Mouse (Mus musculus): ENCODE results near the gene Hnf4a. TPM values are rescaled to one million over a fixed set of nuclear protein-coding genes. Genes with fewer than 3 reads are reported as not detected.
A peak's percentile ranks its signal among the peaks of the same experiment; 100 is the strongest.

The Hnf4a gene
- polyA plus RNA-seq, 1 experiment = not detected

DNA sequence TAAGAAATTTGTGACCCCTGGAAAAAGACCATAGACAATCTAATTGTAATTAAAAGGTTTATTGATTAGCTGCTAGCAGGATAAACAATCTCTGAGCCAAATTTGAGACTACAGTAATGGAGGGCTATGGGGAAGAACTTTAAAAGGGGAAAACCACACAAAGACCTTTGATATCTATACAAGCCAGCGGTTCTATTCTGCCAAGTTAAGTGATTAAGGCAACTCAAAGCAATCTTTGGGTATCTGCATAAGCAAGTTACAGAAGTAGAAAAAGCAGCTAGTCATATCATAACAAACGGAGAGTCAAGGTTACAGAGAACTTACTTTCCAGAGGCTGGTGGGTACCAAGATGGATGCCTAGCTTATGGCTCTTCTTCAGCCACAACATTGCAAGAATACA lies 20.9 kb downstream of the Hnf4a start:
- Histone ChIP-seq H3K27me3 (ENCODE audit: control insufficient read depth, insufficient read depth, low read length, poor library complexity, severe bottlenecking) (no peaks in the 10 kb centered on the region), H3K4me1 (ENCODE audit: control insufficient read depth, insufficient read depth, low read length) (no peaks in the 10 kb centered on the region), H3K9ac (ENCODE audit: low read depth, poor library complexity, severe bottlenecking) (no peak overlapping the region), H3K36me3 (ENCODE audit: control insufficient read depth, insufficient read depth, low read length, poor library complexity, severe bottlenecking) (no peaks in the 10 kb centered on the region), H3K27ac (ENCODE audit: insufficient read depth, low read length) (no peak overlapping the region), H3K9me3 (replicated peaks; ENCODE audit: control insufficient read depth, insufficient read depth, low read length, poor library complexity, severe bottlenecking) (no peaks in the 10 kb centered on the region), H3K4me3 (ENCODE audit: low read depth, low read length) (no peak overlapping the region)
- TF ChIP-seq CTCF (IDR thresholded peaks at IDR 0.05; ENCODE audit: low read depth, low read length) (no peak), EP300 (IDR thresholded peaks at IDR 0.05; ENCODE audit: insufficient read depth, low read depth, low read length) (no peak), POLR2A (IDR thresholded peaks at IDR 0.05; ENCODE audit: insufficient read depth, low read length) (no peak)

DNA sequence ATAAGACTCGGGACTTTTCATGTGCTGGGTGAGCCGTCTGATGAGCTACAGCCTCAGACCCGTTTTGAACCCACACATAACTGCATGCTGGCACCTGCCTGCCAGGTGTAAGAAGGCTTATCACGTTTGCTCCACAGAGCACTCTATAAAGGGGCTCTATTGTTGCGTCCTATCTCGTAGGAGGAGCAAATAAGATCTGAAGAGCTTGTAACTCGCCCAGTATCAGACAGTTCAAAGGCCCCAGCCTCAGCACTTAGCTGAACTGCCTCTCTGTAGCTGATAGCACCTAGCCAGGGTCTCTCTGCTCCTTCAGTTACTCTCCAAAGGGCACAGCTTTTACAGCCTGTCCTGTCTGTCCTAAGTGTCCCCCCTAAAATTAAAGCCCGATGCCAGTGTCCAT lies 23.8 kb downstream of the Hnf4a start:
- Histone ChIP-seq H3K9ac (ENCODE audit: low read depth, poor library complexity, severe bottlenecking) (no peak overlapping the region), H3K9me3 (replicated peaks; ENCODE audit: control insufficient read depth, insufficient read depth, low read length, poor library complexity, severe bottlenecking) (no peaks in the 10 kb centered on the region), H3K36me3 (ENCODE audit: control insufficient read depth, insufficient read depth, low read length, poor library complexity, severe bottlenecking) (no peaks in the 10 kb centered on the region), H3K4me3 (ENCODE audit: low read depth, low read length) (no peak overlapping the region), H3K27ac (ENCODE audit: insufficient read depth, low read length) (no peak overlapping the region), H3K4me1 (ENCODE audit: control insufficient read depth, insufficient read depth, low read length) (no peaks in the 10 kb centered on the region), H3K27me3 (ENCODE audit: control insufficient read depth, insufficient read depth, low read length, poor library complexity, severe bottlenecking) (no peaks in the 10 kb centered on the region)
- no peak for TF ChIP-seq EP300 (IDR thresholded peaks at IDR 0.05; ENCODE audit: insufficient read depth, low read depth, low read length)
- no peak for TF ChIP-seq CTCF (IDR thresholded peaks at IDR 0.05; ENCODE audit: low read depth, low read length)
- TF ChIP-seq POLR2A (IDR thresholded peaks at IDR 0.05; ENCODE audit: insufficient read depth, low read length) = no peak

DNA sequence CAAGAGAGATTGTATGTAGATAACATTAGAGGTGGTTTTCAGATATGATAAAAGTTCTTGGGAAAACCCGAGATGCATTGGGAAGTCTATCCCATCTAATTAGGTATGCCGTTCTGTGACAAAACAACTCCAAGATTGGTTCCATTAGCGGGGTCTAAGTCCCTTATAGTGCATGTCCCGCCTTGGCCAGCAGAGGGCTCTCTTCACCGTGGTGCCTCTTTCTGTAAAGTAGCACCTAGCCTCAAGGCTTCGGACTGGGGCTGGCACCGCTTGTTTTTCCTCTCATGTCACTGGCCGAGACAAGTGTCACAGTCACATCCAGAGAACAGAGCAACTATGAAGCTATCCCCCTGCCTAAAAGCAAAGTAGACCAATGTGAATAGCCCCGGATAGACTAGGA lies 25.3 kb downstream of the Hnf4a start:
- no peaks in the 10 kb centered on the region for H3K27me3 ChIP-seq (ENCODE audit: control insufficient read depth, insufficient read depth, low read length, poor library complexity, severe bottlenecking)
- no peaks in the 10 kb centered on the region for H3K9me3 ChIP-seq (replicated peaks; ENCODE audit: control insufficient read depth, insufficient read depth, low read length, poor library complexity, severe bottlenecking)
- TF ChIP-seq EP300 (IDR thresholded peaks at IDR 0.05; ENCODE audit: insufficient read depth, low read depth, low read length) = no peak
- TF ChIP-seq CTCF (IDR thresholded peaks at IDR 0.05; ENCODE audit: low read depth, low read length) = peak; percentile 92
- H3K9ac ChIP-seq (ENCODE audit: low read depth, poor library complexity, severe bottlenecking) = no peak overlapping the region
- H3K4me1 ChIP-seq (ENCODE audit: control insufficient read depth, insufficient read depth, low read length) = no peaks in the 10 kb centered on the region
- no peaks in the 10 kb centered on the region for H3K36me3 ChIP-seq (ENCODE audit: control insufficient read depth, insufficient read depth, low read length, poor library complexity, severe bottlenecking)
- no peak overlapping the region for H3K27ac ChIP-seq (ENCODE audit: insufficient read depth, low read length)
- H3K4me3 ChIP-seq (ENCODE audit: low read depth, low read length) = no peak overlapping the region

DNA sequence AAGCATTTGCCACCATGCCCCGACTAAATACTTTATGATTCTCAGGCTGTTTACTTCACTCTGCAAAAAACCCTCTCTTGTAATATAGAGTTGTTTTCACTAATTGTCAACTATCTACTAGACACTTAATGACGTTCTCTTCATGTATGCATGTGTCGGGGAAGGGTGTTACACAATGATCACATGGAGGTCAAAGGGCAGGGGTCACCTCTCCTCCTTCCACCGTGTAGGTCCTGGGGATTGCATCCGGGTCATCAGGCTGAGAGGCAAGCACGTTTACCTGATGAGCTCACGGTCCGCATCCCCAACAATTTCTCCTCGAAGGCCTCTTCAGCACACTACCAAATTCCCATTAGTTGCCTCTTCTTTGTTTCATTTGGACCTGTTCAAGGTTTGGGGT lies 26.6 kb downstream of the Hnf4a start:
- no peak overlapping the region for H3K4me3 ChIP-seq (ENCODE audit: low read depth, low read length)

DNA sequence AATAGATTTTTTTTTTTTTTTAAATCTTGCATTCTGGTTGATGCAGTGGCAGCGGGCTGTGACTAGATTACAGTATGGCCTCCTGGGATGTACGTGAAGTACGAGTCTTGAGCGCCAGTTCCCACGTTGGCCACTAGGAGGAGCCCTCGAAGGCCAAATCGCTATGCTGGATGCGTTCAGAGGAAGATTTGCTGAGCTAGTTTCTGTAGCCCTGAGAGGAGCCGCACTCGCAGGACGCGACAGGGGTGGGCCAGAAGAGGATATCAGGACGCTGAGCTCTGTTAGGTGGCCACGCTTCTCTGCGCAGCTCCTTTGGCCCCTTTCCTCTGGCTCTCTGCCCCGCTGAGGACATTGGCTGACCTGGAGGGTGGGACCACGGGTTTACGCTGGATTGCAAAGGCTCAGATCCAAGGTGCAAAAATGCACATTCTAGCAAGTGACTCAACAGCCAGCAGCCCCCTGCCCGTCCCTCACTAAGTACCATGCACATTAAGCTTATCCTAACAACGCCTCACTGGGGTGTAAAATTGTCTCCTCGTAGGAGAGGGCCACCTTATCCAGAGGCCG lies 28.4 kb downstream of the Hnf4a start:
- Histone ChIP-seq H3K9me3 (replicated peaks; ENCODE audit: control insufficient read depth, insufficient read depth, low read length, poor library complexity, severe bottlenecking) (no peaks in the 10 kb centered on the region), H3K27me3 (ENCODE audit: control insufficient read depth, insufficient read depth, low read length, poor library complexity, severe bottlenecking) (no peaks in the 10 kb centered on the region), H3K9ac (ENCODE audit: low read depth, poor library complexity, severe bottlenecking) (no peak overlapping the region), H3K27ac (ENCODE audit: insufficient read depth, low read length) (no peak overlapping the region), H3K4me1 (ENCODE audit: control insufficient read depth, insufficient read depth, low read length) (no peaks in the 10 kb centered on the region), H3K4me3 (ENCODE audit: low read depth, low read length) (peak overlapping the region; percentile 50), H3K36me3 (ENCODE audit: control insufficient read depth, insufficient read depth, low read length, poor library complexity, severe bottlenecking) (no peaks in the 10 kb centered on the region)
- peak; percentile 96 for TF ChIP-seq CTCF (IDR thresholded peaks at IDR 0.05; ENCODE audit: low read depth, low read length)
- no peak for TF ChIP-seq POLR2A (IDR thresholded peaks at IDR 0.05; ENCODE audit: insufficient read depth, low read length)
- TF ChIP-seq EP300 (IDR thresholded peaks at IDR 0.05; ENCODE audit: insufficient read depth, low read depth, low read length) = no peak

More for the DNA sequence above, 26.6 kb downstream of the Hnf4a start:
- Histone ChIP-seq H3K4me1 (ENCODE audit: control insufficient read depth, insufficient read depth, low read length) (no peaks in the 10 kb centered on the region), H3K27me3 (ENCODE audit: control insufficient read depth, insufficient read depth, low read length, poor library complexity, severe bottlenecking) (no peaks in the 10 kb centered on the region), H3K9me3 (replicated peaks; ENCODE audit: control insufficient read depth, insufficient read depth, low read length, poor library complexity, severe bottlenecking) (no peaks in the 10 kb centered on the region), H3K27ac (ENCODE audit: insufficient read depth, low read length) (no peak overlapping the region), H3K9ac (ENCODE audit: low read depth, poor library complexity, severe bottlenecking) (no peak overlapping the region), H3K36me3 (ENCODE audit: control insufficient read depth, insufficient read depth, low read length, poor library complexity, severe bottlenecking) (no peaks in the 10 kb centered on the region)
- no peak for TF ChIP-seq POLR2A (IDR thresholded peaks at IDR 0.05; ENCODE audit: insufficient read depth, low read length)
- TF ChIP-seq CTCF (IDR thresholded peaks at IDR 0.05; ENCODE audit: low read depth, low read length) = no peak
- TF ChIP-seq EP300 (IDR thresholded peaks at IDR 0.05; ENCODE audit: insufficient read depth, low read depth, low read length) = no peak

DNA sequence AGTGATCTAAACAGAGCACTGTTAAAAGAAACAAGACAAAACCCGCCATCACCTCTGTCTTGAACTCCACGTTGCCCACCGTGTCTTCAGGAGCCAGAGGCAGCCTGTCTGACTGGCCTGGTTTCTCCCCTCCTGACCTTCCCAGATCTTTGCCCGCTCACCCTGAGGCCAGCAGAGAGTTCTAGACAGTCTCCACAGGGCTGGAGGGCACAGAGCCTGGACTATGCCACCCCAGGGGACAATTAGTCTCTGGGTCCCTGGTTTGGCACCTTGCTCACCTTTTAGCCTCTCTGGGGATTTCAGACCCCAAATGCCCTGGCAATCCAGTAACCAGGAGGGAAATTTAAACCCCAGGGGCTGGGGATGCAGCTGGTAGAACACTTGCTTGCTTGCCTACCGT lies 30.8 kb downstream of the Hnf4a start:
- H3K36me3 ChIP-seq (ENCODE audit: control insufficient read depth, insufficient read depth, low read length, poor library complexity, severe bottlenecking) = no peaks in the 10 kb centered on the region
- H3K4me3 ChIP-seq (ENCODE audit: low read depth, low read length) = no peak overlapping the region
- H3K9me3 ChIP-seq (replicated peaks; ENCODE audit: control insufficient read depth, insufficient read depth, low read length, poor library complexity, severe bottlenecking) = no peaks in the 10 kb centered on the region
- TF ChIP-seq EP300 (IDR thresholded peaks at IDR 0.05; ENCODE audit: insufficient read depth, low read depth, low read length) = no peak
- no peak for TF ChIP-seq CTCF (IDR thresholded peaks at IDR 0.05; ENCODE audit: low read depth, low read length)
- no peak for TF ChIP-seq POLR2A (IDR thresholded peaks at IDR 0.05; ENCODE audit: insufficient read depth, low read length)
- no peaks in the 10 kb centered on the region for H3K27me3 ChIP-seq (ENCODE audit: control insufficient read depth, insufficient read depth, low read length, poor library complexity, severe bottlenecking)
- no peak overlapping the region for H3K27ac ChIP-seq (ENCODE audit: insufficient read depth, low read length)
- H3K9ac ChIP-seq (ENCODE audit: low read depth, poor library complexity, severe bottlenecking) = no peak overlapping the region
- no peaks in the 10 kb centered on the region for H3K4me1 ChIP-seq (ENCODE audit: control insufficient read depth, insufficient read depth, low read length)

All from ES-Bruce4 (cell line).